Mouse (Mus musculus) limb, embryonic 15.5 days (tissue): ENCODE measurements around the gene Ccdc51. TPM values are rescaled to one million over a fixed set of nuclear protein-coding genes. Genes with fewer than 3 reads are reported as not detected.

Experiments used
- ATAC-seq: fragments of 200-750 bp; cut with Nextera tagmentation; 2 replicates; pipeline ENCODE4 v1.8.0; 2017; ENCODE audit warnings: low read depth, moderate TSS enrichment; ENCODE audit not compliant: insufficient number of reproducible peaks, low FRiP score, low TSS enrichment
- H3K27ac ChIP-seq: fragments of 300-500 bp; sonication (generic); 2 replicates; pipeline ENCODE4 v1.5.1; 2015; ENCODE audit warnings: moderate library complexity, mild to moderate bottlenecking, inconsistent platforms
- H3K27me3 ChIP-seq: fragments of 300-500 bp; sonication (generic); 2 replicates; pipeline ENCODE4 v1.6.1; 2015; ENCODE audit warnings: inconsistent platforms
- H3K36me3 ChIP-seq: fragments of 300-500 bp; sonication (generic); 2 replicates; pipeline ENCODE4 v1.6.1; 2015; ENCODE audit warnings: inconsistent platforms
- H3K4me1 ChIP-seq: fragments of 300-500 bp; sonication (generic); 2 replicates; pipeline ENCODE4 v1.6.1; 2015; ENCODE audit warnings: inconsistent platforms
- H3K4me2 ChIP-seq: fragments of 300-500 bp; sonication (generic); 2 replicates; pipeline ENCODE4 v1.6.1; 2015; ENCODE audit warnings: mild to moderate bottlenecking, inconsistent platforms
- H3K4me3 ChIP-seq: fragments of 300-500 bp; sonication (generic); 2 replicates; pipeline ENCODE4 v1.5.1; 2015; ENCODE audit warnings: mild to moderate bottlenecking, inconsistent platforms
- H3K9ac ChIP-seq: fragments of 300-500 bp; sonication (generic); 2 replicates; pipeline ENCODE4 v1.6.1; 2015; ENCODE audit warnings: inconsistent platforms
- H3K9me3 ChIP-seq: fragments of 300-500 bp; sonication (generic); 2 replicates; pipeline ENCODE4 v1.6.1; 2016; ENCODE audit warnings: inconsistent platforms
- WGBS: fragments of 180-500 bp; shearing (Covaris S2); methylation state at CpG from one replicate; pipeline ENCODE4 v1.1.7; 2015; 5-methylcytosine and 5-hydroxymethylcytosine counted together
- polyA plus RNA-seq: library from polyadenylated mRNA; unstranded; fragments of >200 nt; fragmentation: Nextera tagmentation; extraction: Ambion mirVana; gene quantifications from 2 replicates; pipeline ENCODE4 v1.2.1, GENCODE M21; 2015

Gene Ccdc51
- polyA plus RNA-seq, 1 experiment from 2014 or later: 13.6 TPM

DNA sequence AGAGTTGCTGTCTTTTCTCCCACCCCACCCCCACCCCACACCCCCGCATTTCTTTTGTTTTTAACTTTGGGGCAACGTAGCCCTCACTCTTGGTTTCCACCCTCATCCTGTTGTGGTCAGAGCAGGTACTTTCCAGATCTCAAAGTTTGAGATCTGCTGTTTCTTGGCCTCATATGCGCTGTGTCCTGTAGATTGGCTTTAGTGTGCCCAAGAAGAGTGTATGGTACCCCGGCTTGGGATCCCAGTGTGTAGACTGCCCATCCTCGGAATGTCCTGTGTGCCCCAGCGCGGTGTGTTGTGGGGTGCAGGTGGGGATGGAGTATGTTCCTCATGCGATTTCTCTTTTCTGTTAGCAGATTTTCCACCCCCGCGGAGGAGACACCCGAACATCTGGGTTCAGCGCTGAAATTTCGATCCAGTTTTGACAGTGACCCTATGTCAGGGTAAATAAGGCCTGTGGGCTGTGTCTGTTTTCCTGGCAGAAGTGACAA lies 31.2 kb upstream of the Ccdc51 start:
- no peak for ATAC-seq
- Histone ChIP-seq H3K4me2 (no peak overlapping the region), H3K27ac (no peak overlapping the region), H3K36me3 (peaks cover 41% of the 10 kb centered on the region), H3K27me3 (no peaks in the 10 kb centered on the region), H3K9ac (no peak overlapping the region), H3K9me3 (no peaks in the 10 kb centered on the region), H3K4me1 (peaks cover 14% of the 10 kb centered on the region; the same call in 1 of the 2 replicates), H3K4me3 (no peak overlapping the region)
- 92% methylated on average over 13 of the region's 13 CpGs for WGBS

DNA sequence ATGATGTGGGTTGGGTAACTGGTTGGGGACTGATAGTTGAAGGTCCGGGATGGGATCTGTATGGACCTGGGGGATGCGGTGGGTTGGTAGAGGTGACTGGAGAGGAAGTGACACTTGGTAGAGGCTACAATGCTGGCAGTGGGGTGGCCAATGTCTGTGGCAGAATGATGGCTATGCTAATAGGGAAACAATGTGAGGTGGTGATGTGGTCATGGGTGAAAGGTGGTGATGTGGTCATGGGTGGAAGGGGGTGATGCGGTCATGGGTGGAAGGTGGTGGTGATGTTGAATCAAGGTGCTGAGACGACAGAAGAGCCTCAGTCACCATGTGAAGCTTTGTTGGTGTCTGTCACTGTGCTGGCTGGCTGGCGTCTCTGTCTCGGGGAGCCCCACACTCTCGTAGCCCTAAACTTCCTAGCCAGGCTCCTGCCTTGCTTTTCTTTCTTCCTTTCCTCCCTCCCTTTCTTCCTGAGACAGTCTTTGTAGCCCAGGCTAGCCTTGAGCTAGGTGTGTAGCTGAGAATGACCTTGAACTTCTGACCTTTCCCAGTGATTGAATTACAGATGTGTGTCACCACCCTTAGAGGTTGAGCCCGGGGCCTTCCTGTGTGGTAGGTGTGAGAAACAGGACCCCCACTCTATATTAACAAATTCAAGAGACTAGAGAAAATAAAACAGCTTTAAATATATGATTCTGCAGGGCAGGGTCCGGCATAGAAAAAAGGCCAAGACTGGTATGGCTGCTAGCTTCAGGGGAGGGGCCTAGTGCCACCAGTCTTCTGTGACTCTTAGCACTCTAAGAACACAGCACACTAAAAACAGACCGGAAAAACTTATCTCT lies 30.4 kb upstream of the Ccdc51 start:
- H3K27ac ChIP-seq: no peak overlapping the region
- peaks cover 14% of the 10 kb centered on the region; the same call in 1 of the 2 replicates for H3K4me1 ChIP-seq
- 88% methylated on average over 10 of the region's 10 CpGs for WGBS
- no peaks in the 10 kb centered on the region for H3K27me3 ChIP-seq
- ATAC-seq: no peak
- H3K4me2 ChIP-seq: no peak overlapping the region
- no peak overlapping the region for H3K4me3 ChIP-seq
- no peaks in the 10 kb centered on the region for H3K9me3 ChIP-seq
- H3K9ac ChIP-seq: no peak overlapping the region
- peaks cover 45% of the 10 kb centered on the region for H3K36me3 ChIP-seq

GRCm38 (mm10) chr9:109052490-109053260 lies 29.6 kb upstream of the Ccdc51 start:
- H3K4me3 ChIP-seq: no peak overlapping the region
- ATAC-seq: no peak
- peaks cover 16% of the 10 kb centered on the region; the same call in 1 of the 2 replicates for H3K4me1 ChIP-seq
- no peaks in the 10 kb centered on the region for H3K27me3 ChIP-seq
- H3K4me2 ChIP-seq: no peak overlapping the region
- peaks cover 53% of the 10 kb centered on the region for H3K36me3 ChIP-seq
- H3K9me3 ChIP-seq: no peaks in the 10 kb centered on the region
- WGBS: 90% methylated on average over 9 of the region's 9 CpGs
- 0 out of 2 replicates have a peak overlapping the region, but pooled peaks have one; percentile 38 for H3K27ac ChIP-seq
- no peak overlapping the region for H3K9ac ChIP-seq

DNA sequence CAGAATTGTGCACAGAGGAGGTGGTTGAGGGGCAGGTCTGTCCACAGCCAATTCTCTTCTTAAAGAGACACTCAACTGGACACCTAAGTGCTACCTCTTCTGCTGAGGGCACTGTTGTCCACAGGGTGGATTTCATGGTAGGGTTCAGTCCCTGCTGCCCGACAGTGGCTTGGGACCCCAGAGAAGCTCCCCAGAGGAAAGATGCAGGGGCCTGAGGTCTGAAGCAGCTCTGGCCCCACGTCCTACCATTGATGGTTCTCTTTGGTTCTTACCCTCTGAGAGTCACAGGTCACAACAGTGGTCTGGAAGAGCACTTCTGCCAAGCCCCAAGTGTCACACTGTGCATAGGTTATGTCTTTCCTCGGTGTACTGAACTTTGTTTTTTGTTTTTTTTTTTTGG lies 28.9 kb upstream of the Ccdc51 start:
- peaks cover 21% of the 10 kb centered on the region for H3K4me1 ChIP-seq
- H3K36me3 ChIP-seq: peaks cover 56% of the 10 kb centered on the region
- H3K9me3 ChIP-seq: no peaks in the 10 kb centered on the region
- 84% methylated on average over 3 of the region's 3 CpGs for WGBS
- ATAC-seq: no peak
- no peak overlapping the region for H3K4me2 ChIP-seq
- H3K4me3 ChIP-seq: no peak overlapping the region
- H3K27me3 ChIP-seq: no peaks in the 10 kb centered on the region
- H3K27ac ChIP-seq: no peak overlapping the region
- H3K9ac ChIP-seq: no peak overlapping the region

- ATAC-seq: no peak
- Histone ChIP-seq H3K27ac (peak overlapping the region; percentile 54; the same call in 1 of the 2 replicates), H3K4me1 (peaks cover 26% of the 10 kb centered on the region), H3K9me3 (no peaks in the 10 kb centered on the region), H3K36me3 (peaks cover 55% of the 10 kb centered on the region), H3K4me2 (no peak overlapping the region), H3K9ac (no peak overlapping the region), H3K4me3 (no peak overlapping the region), H3K27me3 (no peaks in the 10 kb centered on the region)
- 63% methylated on average over 6 of the region's 6 CpGs for WGBS
Observed at GRCm38 (mm10) chr9:109053851-109054250, 28.4 kb upstream of the Ccdc51 start.

DNA sequence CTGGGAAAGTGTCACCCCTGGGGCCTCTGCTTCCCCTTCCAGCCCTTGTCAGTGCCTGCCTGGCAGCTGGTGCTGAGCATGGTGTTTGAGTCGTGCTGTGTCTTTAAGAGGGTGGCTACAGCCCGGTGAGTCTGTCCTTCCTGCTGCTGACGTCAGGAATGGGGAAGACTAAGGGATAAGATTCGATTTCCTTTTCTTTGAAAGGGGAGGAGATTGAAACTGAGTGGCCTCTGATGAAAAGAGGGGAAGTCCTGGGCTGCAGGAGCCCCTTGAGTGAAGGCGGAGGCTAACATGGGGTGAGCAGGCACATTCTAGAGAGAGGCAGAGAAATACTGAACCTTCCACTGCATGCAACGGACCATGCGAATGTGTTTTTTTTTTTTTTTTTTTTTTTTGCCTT lies 27.6 kb upstream of the Ccdc51 start:
- peak; percentile 50 for ATAC-seq
- H3K4me1 ChIP-seq: peaks cover 33% of the 10 kb centered on the region
- 4% methylated on average over 7 of the region's 7 CpGs for WGBS
- H3K36me3 ChIP-seq: peaks cover 52% of the 10 kb centered on the region
- H3K27ac ChIP-seq: peak overlapping the region; percentile 69
- H3K4me2 ChIP-seq: peak overlapping the region; percentile 29
- no peaks in the 10 kb centered on the region for H3K9me3 ChIP-seq
- 0 out of 2 replicates have a peak overlapping the region, but pooled peaks have one; percentile 20 for H3K9ac ChIP-seq
- peak overlapping the region; percentile 22 for H3K4me3 ChIP-seq
- H3K27me3 ChIP-seq: no peaks in the 10 kb centered on the region

- ATAC-seq: no peak
- Histone ChIP-seq H3K9ac (0 out of 2 replicates have a peak overlapping the region, but pooled peaks have one; percentile 20), H3K36me3 (peaks cover 50% of the 10 kb centered on the region), H3K27ac (peak overlapping the region; percentile 69), H3K9me3 (no peaks in the 10 kb centered on the region), H3K4me3 (peak overlapping the region; percentile 22), H3K4me2 (peak overlapping the region; percentile 29), H3K27me3 (no peaks in the 10 kb centered on the region), H3K4me1 (peaks cover 35% of the 10 kb centered on the region)
- 85% methylated on average over 12 of the region's 12 CpGs for WGBS
Observed at GRCm38 (mm10) chr9:109055271-109056030, 26.8 kb upstream of the Ccdc51 start.

DNA sequence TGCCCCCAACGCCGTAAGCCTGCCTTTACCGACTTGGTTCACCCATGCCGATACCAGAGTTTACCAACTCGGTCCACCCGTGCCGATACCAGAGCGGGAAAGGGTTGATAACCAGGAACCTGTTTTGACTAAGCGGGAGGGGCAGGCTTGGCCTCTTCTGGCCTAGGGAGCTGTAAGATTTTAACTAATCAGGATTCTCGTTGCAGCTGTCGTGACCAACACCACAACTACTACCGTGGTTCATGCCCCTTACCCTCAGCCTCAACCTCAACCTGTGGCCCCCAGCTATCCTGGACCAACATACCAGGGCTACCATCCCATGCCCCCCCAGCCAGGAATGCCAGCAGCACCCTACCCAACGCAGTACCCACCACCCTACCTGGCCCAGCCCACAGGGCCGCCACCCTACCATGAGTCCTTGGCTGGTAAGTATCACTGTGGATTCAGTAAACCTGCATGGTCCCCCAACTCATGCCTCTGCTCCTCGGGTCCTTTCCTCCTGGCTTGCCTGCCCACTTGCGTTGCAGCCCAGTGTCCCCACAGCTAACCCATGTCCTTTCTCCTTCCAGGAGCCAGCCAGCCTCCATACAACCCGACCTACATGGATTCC lies 26.1 kb upstream of the Ccdc51 start:
- Histone ChIP-seq H3K9ac (no peak overlapping the region), H3K9me3 (no peaks in the 10 kb centered on the region), H3K4me3 (no peak overlapping the region), H3K27ac (no peak overlapping the region), H3K4me2 (no peak overlapping the region), H3K4me1 (peaks cover 35% of the 10 kb centered on the region), H3K36me3 (peaks cover 56% of the 10 kb centered on the region), H3K27me3 (no peaks in the 10 kb centered on the region)
- ATAC-seq: no peak
- WGBS: 92% methylated on average over 17 of the region's 17 CpGs

GRCm38 (mm10) chr9:109056916-109057315 lies 25.4 kb upstream of the Ccdc51 start:
- no peak for ATAC-seq
- Histone ChIP-seq H3K9me3 (no peaks in the 10 kb centered on the region), H3K4me3 (no peak overlapping the region), H3K4me2 (no peak overlapping the region), H3K4me1 (peaks cover 35% of the 10 kb centered on the region), H3K27me3 (no peaks in the 10 kb centered on the region), H3K9ac (no peak overlapping the region), H3K36me3 (peaks cover 59% of the 10 kb centered on the region), H3K27ac (no peak overlapping the region)
- WGBS: 79% methylated on average over 4 of the region's 4 CpGs

GRCm38 (mm10) chr9:109057543-109057942 lies 24.8 kb upstream of the Ccdc51 start:
- no peak overlapping the region for H3K27ac ChIP-seq
- H3K9ac ChIP-seq: no peak overlapping the region
- 86% methylated on average over 5 of the region's 5 CpGs for whole genome bisulfite sequencing
- peaks cover 57% of the 10 kb centered on the region for H3K36me3 ChIP-seq
- ATAC-seq: no peak
- no peak overlapping the region for H3K4me3 ChIP-seq
- H3K4me1 ChIP-seq: peaks cover 35% of the 10 kb centered on the region
- no peak overlapping the region for H3K4me2 ChIP-seq
- no peaks in the 10 kb centered on the region for H3K27me3 ChIP-seq
- no peaks in the 10 kb centered on the region for H3K9me3 ChIP-seq
